Mouse (Mus musculus) CD8-positive naive resting alpha-beta T cell, adult 2 months (primary cell): ENCODE data around the gene Cdh23.
"Not testable (repeated sequence)": the region's sequence is repeated elsewhere in the genome, so short reads cannot be mapped to it uniquely, and the experiment has no call there.

Source experiments
- DNase-seq, 2 experiments: peaks; one replicate each; pipeline ENCODE4 v3.0.0; 2022; ENCODE audit warnings: low read depth in 2 of 2, low spot score in 2 of 2

The Cdh23 gene

GRCm38 (mm10) chr10:60696390-60696789, at the start of gene Cdh23:
Gene Cdh23, minus strand, starts transcription at chr10:60696490.
- no peak for DNase-seq

GRCm38 (mm10) chr10:60744543-60745290, 48.4 kb upstream of the Cdh23 start:
- no peak for DNase-seq

GRCm38 (mm10) chr10:60743681-60744080, 47.4 kb upstream of the Cdh23 start:
- no peak for DNase-seq

- no peak for DNase-seq
These were observed 46.7 kb upstream of the Cdh23 start for GRCm38 (mm10) chr10:60742942-60743341.

- DNase-seq = not testable (repeated sequence)
These were observed 46.0 kb upstream of the Cdh23 start for GRCm38 (mm10) chr10:60742296-60742695.

- DNase-seq = no peak
These were observed 45.1 kb upstream of the Cdh23 start for GRCm38 (mm10) chr10:60741435-60741834.

GRCm38 (mm10) chr10:60739619-60740363, 43.5 kb upstream of the Cdh23 start:
- no peak for DNase-seq

- DNase-seq = no peak
These were observed 41.8 kb upstream of the Cdh23 start for GRCm38 (mm10) chr10:60737886-60738640.

GRCm38 (mm10) chr10:60737169-60737728, 41.0 kb upstream of the Cdh23 start:
- no peak for DNase-seq

GRCm38 (mm10) chr10:60735737-60736136, 39.4 kb upstream of the Cdh23 start:
- DNase-seq = no peak

- DNase-seq = no peak
These were observed 37.2 kb upstream of the Cdh23 start for GRCm38 (mm10) chr10:60733471-60733870.

- DNase-seq = no peak
These were observed 36.1 kb upstream of the Cdh23 start for GRCm38 (mm10) chr10:60732397-60732861.

GRCm38 (mm10) chr10:60731742-60732141, 35.5 kb upstream of the Cdh23 start:
- DNase-seq = no peak

GRCm38 (mm10) chr10:60727301-60727700, 31.0 kb upstream of the Cdh23 start:
- no peak for DNase-seq

- no peak for DNase-seq
These were observed 30.6 kb upstream of the Cdh23 start for GRCm38 (mm10) chr10:60726896-60727295.

GRCm38 (mm10) chr10:60724496-60724895, 28.2 kb upstream of the Cdh23 start:
- no peak for DNase-seq

GRCm38 (mm10) chr10:60723345-60723744, 27.1 kb upstream of the Cdh23 start:
- DNase-seq = no peak

GRCm38 (mm10) chr10:60721640-60722039, 25.4 kb upstream of the Cdh23 start:
- no peak for DNase-seq

- DNase-seq = no peak
These were observed 24.2 kb upstream of the Cdh23 start for GRCm38 (mm10) chr10:60720461-60720860.

GRCm38 (mm10) chr10:60718491-60718890, 22.2 kb upstream of the Cdh23 start:
- no peak for DNase-seq

GRCm38 (mm10) chr10:60716449-60716848, 20.2 kb upstream of the Cdh23 start:
- DNase-seq = no peak
